Mouse (Mus musculus): ENCODE results near the gene Gipc3. TPM values are rescaled to one million over a fixed set of nuclear protein-coding genes. Genes with fewer than 3 reads are reported as not detected.
A peak's percentile ranks its signal among the peaks of the same experiment; 100 is the strongest.

The Gipc3 gene
- polyA plus RNA-seq, 1 experiment, result 1.3 TPM

DNA sequence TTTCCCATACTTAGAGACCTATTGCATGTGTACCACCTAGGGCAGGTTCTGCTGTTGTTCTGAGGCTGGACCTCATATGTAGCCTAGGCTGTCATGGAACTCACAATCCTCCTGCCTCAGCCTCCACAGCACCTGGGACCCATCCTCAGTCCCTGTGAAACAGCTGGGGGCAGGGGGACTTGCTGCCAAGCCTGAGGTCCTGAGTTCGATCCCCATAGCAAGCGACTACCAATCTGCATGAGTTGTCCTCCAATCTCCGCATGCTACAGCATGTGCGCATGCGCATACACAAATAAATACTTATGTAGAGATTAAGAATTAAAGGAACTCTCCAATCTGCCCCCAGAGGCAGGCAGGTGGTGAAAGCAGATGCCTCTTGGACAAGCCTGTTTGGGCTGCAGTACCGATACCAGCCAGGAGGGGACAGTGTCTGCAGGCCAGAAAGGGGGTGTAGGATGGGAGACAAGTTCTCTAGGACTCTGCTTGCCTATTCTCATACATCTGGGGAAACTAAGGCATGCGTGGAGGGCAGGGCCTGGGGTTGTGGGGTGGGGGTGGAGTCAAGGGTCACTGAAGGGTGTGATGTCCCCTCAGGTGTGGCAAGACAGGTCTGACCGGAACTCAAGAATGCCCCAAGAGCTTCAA lies 55.4 kb downstream of the Gipc3 start:
- WGBS, result 74% methylated on average over 8 of the region's 8 CpGs
- TF ChIP-seq POLR2A (IDR thresholded peaks at IDR 0.05; ENCODE audit: low read depth, low read length), result no peak
- TF ChIP-seq CTCF (IDR thresholded peaks at IDR 0.05; ENCODE audit: extremely low read depth, insufficient read depth, insufficient read length, insufficient replicate concordance), result peak; percentile 66; the same call in 1 of the 2 replicates
- DNase-seq (ENCODE audit: low read depth in 1 of 2, low spot score in 2 of 2), result peak in 1 of 2 experiments; percentile 64

DNA sequence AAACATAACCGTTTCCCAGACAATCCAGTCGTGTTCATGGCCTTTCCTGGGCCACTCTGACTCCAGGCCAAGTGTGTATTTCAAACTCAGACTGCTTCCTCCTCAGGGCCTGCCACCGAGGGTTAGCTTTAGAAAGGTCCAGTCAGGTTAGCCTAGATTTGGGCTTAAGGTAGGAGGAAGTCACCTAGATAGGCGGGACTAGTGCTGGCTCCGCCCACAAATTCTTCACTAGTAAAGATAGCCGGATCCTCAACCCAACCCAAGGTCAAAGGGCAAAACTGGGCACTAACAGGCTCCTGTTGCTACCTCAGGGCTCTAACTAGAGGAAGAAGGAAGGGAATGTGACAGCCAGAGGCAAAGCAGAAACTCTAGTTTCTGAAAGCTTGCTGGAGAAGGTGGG lies 56.5 kb downstream of the Gipc3 start:
- 45% methylated on average over 6 of the region's 6 CpGs for WGBS
- Histone ChIP-seq H3K4me1 (ENCODE audit: control insufficient read depth, insufficient read depth, insufficient read length) (peaks cover 12% of the 10 kb centered on the region; the same call in 1 of the 2 replicates), H3K27me3 (ENCODE audit: control insufficient read depth, insufficient read depth, low read length) (no peaks in the 10 kb centered on the region), H3K36me3 (ENCODE audit: control insufficient read depth, insufficient read depth, low read length) (no peaks in the 10 kb centered on the region), H3K4me3 (ENCODE audit: extremely low read depth, insufficient read depth, insufficient read length) (no peak overlapping the region), H3K27ac (ENCODE audit: insufficient read depth, low read length) (no peak overlapping the region)
- TF ChIP-seq POLR2A (IDR thresholded peaks at IDR 0.05; ENCODE audit: low read depth, low read length), result no peak
- no peak for TF ChIP-seq CTCF (IDR thresholded peaks at IDR 0.05; ENCODE audit: extremely low read depth, insufficient read depth, insufficient read length, insufficient replicate concordance)
- no peak for DNase-seq (ENCODE audit: low read depth in 1 of 2, low spot score in 2 of 2)

More for the DNA sequence above, 55.4 kb downstream of the Gipc3 start:
- H3K27ac ChIP-seq (ENCODE audit: insufficient read depth, low read length), result no peak overlapping the region
- H3K4me3 ChIP-seq (ENCODE audit: extremely low read depth, insufficient read depth, insufficient read length), result no peak overlapping the region
- no peaks in the 10 kb centered on the region for H3K27me3 ChIP-seq (ENCODE audit: control insufficient read depth, insufficient read depth, low read length)
- H3K36me3 ChIP-seq (ENCODE audit: control insufficient read depth, insufficient read depth, low read length), result no peaks in the 10 kb centered on the region
- peaks cover 15% of the 10 kb centered on the region; the same call in 1 of the 2 replicates for H3K4me1 ChIP-seq (ENCODE audit: control insufficient read depth, insufficient read depth, insufficient read length)

DNA sequence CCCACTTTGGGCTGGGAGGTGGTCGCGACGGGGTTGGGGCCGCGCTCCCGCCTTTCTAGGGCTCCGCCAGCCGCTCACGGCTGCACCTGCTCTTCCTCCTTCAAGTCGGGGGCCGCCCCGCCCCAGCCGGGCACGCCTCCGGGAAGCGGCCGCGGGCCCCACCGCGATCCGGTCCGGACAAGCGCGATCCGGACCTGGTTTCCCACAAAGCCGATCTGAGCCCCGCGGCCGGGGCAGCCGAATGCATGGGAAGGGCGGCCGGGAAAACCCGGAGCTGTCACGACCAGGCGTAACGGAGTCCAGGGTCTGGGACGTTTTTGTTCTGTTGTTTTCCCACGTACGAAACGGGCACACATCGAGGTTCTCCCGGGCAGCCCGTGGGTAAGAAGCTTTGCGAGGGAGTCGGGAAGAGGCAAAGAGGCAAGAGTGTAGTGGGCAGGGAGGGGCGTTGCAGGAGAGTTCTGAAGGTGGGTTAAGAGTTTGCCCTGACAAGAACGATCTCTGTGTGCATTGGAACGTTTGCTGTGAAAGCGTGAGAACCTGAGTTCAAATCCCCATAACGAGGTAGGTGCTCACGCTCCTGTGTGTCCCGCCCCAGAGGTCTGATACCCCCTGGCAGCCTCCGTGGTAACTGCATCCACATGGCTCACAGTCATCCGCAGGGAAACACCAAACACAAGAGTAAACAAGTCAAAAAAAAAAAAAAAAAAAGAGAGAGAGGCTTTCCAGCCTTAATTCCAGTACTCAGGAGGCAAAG lies 57.2 kb downstream of the Gipc3 start:
- Histone ChIP-seq H3K4me3 (ENCODE audit: extremely low read depth, insufficient read depth, insufficient read length) (peak overlapping the region; percentile 62), H3K36me3 (ENCODE audit: control insufficient read depth, insufficient read depth, low read length) (no peaks in the 10 kb centered on the region; the same call in 1 of the 2 replicates), H3K4me1 (ENCODE audit: control insufficient read depth, insufficient read depth, insufficient read length) (peaks cover 6% of the 10 kb centered on the region; the same call in 1 of the 2 replicates), H3K27me3 (ENCODE audit: control insufficient read depth, insufficient read depth, low read length) (no peaks in the 10 kb centered on the region), H3K27ac (ENCODE audit: insufficient read depth, low read length) (peak overlapping the region; percentile 53)
- DNase-seq (ENCODE audit: low read depth in 1 of 2, low spot score in 2 of 2), result peak; percentile 78 to 92
- TF ChIP-seq POLR2A (IDR thresholded peaks at IDR 0.05; ENCODE audit: low read depth, low read length), result no peak
- no peak for TF ChIP-seq CTCF (IDR thresholded peaks at IDR 0.05; ENCODE audit: extremely low read depth, insufficient read depth, insufficient read length, insufficient replicate concordance)
- WGBS, result 3% methylated on average over 54 of the region's 54 CpGs

Other genes with a start within 250 kb of the Gipc3 start
- gene Creb3l3, start 244.4 kb downstream of the Gipc3 start, polyA plus RNA-seq (2012; rRNA removed), result 0.27 and 0.32 TPM in 2 replicates
- 135 and 201 TPM in 2 replicates for gene Map2k2, start 237.4 kb downstream of the Gipc3 start, polyA plus RNA-seq (2012; rRNA removed)
- gene Zbtb7a, start 208.0 kb downstream of the Gipc3 start, polyA plus RNA-seq (2012; rRNA removed), result 64.6 and 95.2 TPM in 2 replicates
- gene Pias4, start 175.3 kb downstream of the Gipc3 start, polyA plus RNA-seq (2012; rRNA removed), result 36.1 and 45.8 TPM in 2 replicates
- 1,457 and 1,736 TPM in 2 replicates for gene Eef2, start 166.6 kb downstream of the Gipc3 start, polyA plus RNA-seq (2012; rRNA removed)
- gene Dapk3, start 160.3 kb downstream of the Gipc3 start, polyA plus RNA-seq (2012; rRNA removed), result 58.0 and 84.5 TPM in 2 replicates
- gene 4930442H23Rik, start 159.4 kb downstream of the Gipc3 start, polyA plus RNA-seq (2012; rRNA removed), result not detected in 2 replicates
- not detected in 2 replicates for gene Nmrk2, start 141.2 kb downstream of the Gipc3 start, polyA plus RNA-seq (2012; rRNA removed)
- gene Atcay, start 112.4 kb downstream of the Gipc3 start, polyA plus RNA-seq (2012; rRNA removed), result 0.92 and 0.95 TPM in 2 replicates
- gene Zfr2, start 110.1 kb downstream of the Gipc3 start, polyA plus RNA-seq (2012; rRNA removed), result 5.5 and 6.1 TPM in 2 replicates
- 22.5 and 30.0 TPM in 2 replicates for gene Matk, start 90.3 kb downstream of the Gipc3 start, polyA plus RNA-seq (2012; rRNA removed)
- gene Mrpl54, start 76.3 kb downstream of the Gipc3 start, polyA plus RNA-seq (2012; rRNA removed), result 63.6 and 86.9 TPM in 2 replicates
- 63.0 and 77.1 TPM in 2 replicates for gene Apba3, start 76.3 kb downstream of the Gipc3 start, polyA plus RNA-seq (2012; rRNA removed)
- gene Tjp3, start 51.7 kb downstream of the Gipc3 start, polyA plus RNA-seq (2012; rRNA removed), result 8.1 and 10.6 TPM in 2 replicates
- 93.2 and 111 TPM in 2 replicates for gene Pip5k1c, start 50.3 kb downstream of the Gipc3 start, polyA plus RNA-seq (2012; rRNA removed)
- gene Cactin, start 22.2 kb downstream of the Gipc3 start, polyA plus RNA-seq (2012; rRNA removed), result 38.6 and 44.8 TPM in 2 replicates
- gene Tbxa2r, start 14.5 kb downstream of the Gipc3 start, polyA plus RNA-seq (2012; rRNA removed), result 68.1 and 92.5 TPM in 2 replicates
- gene Hmg20b, start 7.2 kb upstream of the Gipc3 start, polyA plus RNA-seq (2012; rRNA removed), result 74.8 and 92.9 TPM in 2 replicates
- 20.2 and 32.6 TPM in 2 replicates for gene Mfsd12, start 14.2 kb upstream of the Gipc3 start, polyA plus RNA-seq (2012; rRNA removed)
- gene 4930404N11Rik, start 22.6 kb upstream of the Gipc3 start, polyA plus RNA-seq (2012; rRNA removed), result 7.8 and 11.7 TPM in 2 replicates
- 127 and 128 TPM in 2 replicates for gene Fzr1, start 35.2 kb upstream of the Gipc3 start, polyA plus RNA-seq (2012; rRNA removed)
- gene Dohh, start 41.2 kb upstream of the Gipc3 start, polyA plus RNA-seq (2012; rRNA removed), result 47.9 and 71.7 TPM in 2 replicates
- gene Gm48551, start 41.2 kb upstream of the Gipc3 start, polyA plus RNA-seq (2012; rRNA removed), result 2.3 and 2.9 TPM in 2 replicates
- gene Gm48552, start 45.7 kb upstream of the Gipc3 start, polyA plus RNA-seq (2012; rRNA removed), result 2.9 and 6.4 TPM in 2 replicates
- gene Smim24, start 49.8 kb upstream of the Gipc3 start, polyA plus RNA-seq (2012; rRNA removed), result 18.3 and 22.9 TPM in 2 replicates
- 26.0 and 32.4 TPM in 2 replicates for gene Nfic, start 112.4 kb upstream of the Gipc3 start, polyA plus RNA-seq (2012; rRNA removed)
- gene Celf5, start 139.4 kb upstream of the Gipc3 start, polyA plus RNA-seq (2012; rRNA removed), result 0.33 and 0.70 TPM in 2 replicates
- 198 and 259 TPM in 2 replicates for gene Ncln, start 153.1 kb upstream of the Gipc3 start, polyA plus RNA-seq (2012; rRNA removed)
- gene S1pr4, start 156.9 kb upstream of the Gipc3 start, polyA plus RNA-seq (2012; rRNA removed), result 127 and 168 TPM in 2 replicates
- 14.8 and 15.1 TPM in 2 replicates for gene Gna15, start 181.0 kb upstream of the Gipc3 start, polyA plus RNA-seq (2012; rRNA removed)
- 33.8 and 38.9 TPM in 2 replicates for gene Gna11, start 201.9 kb upstream of the Gipc3 start, polyA plus RNA-seq (2012; rRNA removed)
- gene Aes, start 216.2 kb upstream of the Gipc3 start, polyA plus RNA-seq (2012; rRNA removed), result 702 and 1,172 TPM in 2 replicates
- gene Tle2, start 231.3 kb upstream of the Gipc3 start, polyA plus RNA-seq (2012; rRNA removed), result 49.9 and 58.6 TPM in 2 replicates